Mouse (Mus musculus): ENCODE measurements around the gene Trpm2.

Trpm2 gene

GRCm38 (mm10) chr10:77970481-77970880 is at the start of gene Trpm2:
Trpm2 (minus strand) TSS chr10:77970563.
- in situ Hi-C loops (cut with MboI; ENCODE audit: unreplicated experiment in 2 of 2) = loop anchor here in 1 of 2 experiments (10.0 kb wide), 1 partner anchor 346 kb away; the partner anchor contains the start of gene Ube2g2

GRCm38 (mm10) chr10:78019984-78020383 is 49.6 kb upstream of the Trpm2 start:
- in situ Hi-C loops (cut with MboI; ENCODE audit: unreplicated experiment in 2 of 2) = loop anchor here (10.0 to 25.0 kb wide), 3 partner anchors 505 to 1667 kb away; partner anchors contain the start of genes Cdc34 (in 1 of the 2), Fam207a (in 1 of the 2), Gzmm (in 1 of the 2) and Syde1 (in 1 of the 2)

- in situ Hi-C loops (cut with MboI; ENCODE audit: unreplicated experiment in 2 of 2) = loop anchor here (10.0 to 25.0 kb wide), 3 partner anchors 504 to 1668 kb away; partner anchors contain the start of genes Cdc34 (in 1 of the 2), Fam207a (in 1 of the 2), Gzmm (in 1 of the 2) and Syde1 (in 1 of the 2)
Measured at GRCm38 (mm10) chr10:78019291-78019690, 48.9 kb upstream of the Trpm2 start.

GRCm38 (mm10) chr10:78018797-78019203 is 48.4 kb upstream of the Trpm2 start:
- in situ Hi-C loops (cut with MboI; ENCODE audit: unreplicated experiment in 2 of 2) = loop anchor here (10.0 to 25.0 kb wide), 3 partner anchors 504 to 1669 kb away; partner anchors contain the start of genes Cdc34 (in 1 of the 2), Fam207a (in 1 of the 2), Gzmm (in 1 of the 2) and Syde1 (in 1 of the 2)

GRCm38 (mm10) chr10:78016366-78016765 is 46.0 kb upstream of the Trpm2 start:
- in situ Hi-C loops (cut with MboI; ENCODE audit: unreplicated experiment in 2 of 2) = loop anchor here (10.0 to 25.0 kb wide), 3 partner anchors 502 to 1671 kb away; partner anchors contain the start of genes Cdc34 (in 1 of the 2), Fam207a (in 1 of the 2), Gzmm (in 1 of the 2) and Syde1 (in 1 of the 2)

GRCm38 (mm10) chr10:78015489-78015888 is 45.1 kb upstream of the Trpm2 start:
- in situ Hi-C loops (cut with MboI; ENCODE audit: unreplicated experiment in 2 of 2) = loop anchor here (10.0 to 25.0 kb wide), 3 partner anchors 501 to 1672 kb away; partner anchors contain the start of genes Cdc34 (in 1 of the 2), Fam207a (in 1 of the 2), Gzmm (in 1 of the 2) and Syde1 (in 1 of the 2)

GRCm38 (mm10) chr10:78012661-78013495 is 42.5 kb upstream of the Trpm2 start:
- in situ Hi-C loops (cut with MboI; ENCODE audit: unreplicated experiment in 2 of 2) = loop anchor here (10.0 to 25.0 kb wide), 3 partner anchors 498 to 1674 kb away; partner anchors contain the start of genes Cdc34 (in 1 of the 2), Fam207a (in 1 of the 2), Gzmm (in 1 of the 2) and Syde1 (in 1 of the 2)

GRCm38 (mm10) chr10:78011116-78011515 is 40.8 kb upstream of the Trpm2 start:
- in situ Hi-C loops (cut with MboI; ENCODE audit: unreplicated experiment in 2 of 2) = loop anchor here (10.0 to 25.0 kb wide), 3 partner anchors 496 to 1676 kb away; partner anchors contain the start of genes Cdc34 (in 1 of the 2), Fam207a (in 1 of the 2), Gzmm (in 1 of the 2) and Syde1 (in 1 of the 2)

GRCm38 (mm10) chr10:78010335-78010734 is 40.0 kb upstream of the Trpm2 start:
- in situ Hi-C loops (cut with MboI; ENCODE audit: unreplicated experiment in 2 of 2) = loop anchor here (10.0 to 25.0 kb wide), 3 partner anchors 496 to 1677 kb away; partner anchors contain the start of genes Cdc34 (in 1 of the 2), Fam207a (in 1 of the 2), Gzmm (in 1 of the 2) and Syde1 (in 1 of the 2)

- in situ Hi-C loops (cut with MboI; ENCODE audit: unreplicated experiment in 2 of 2) = loop anchor here (10.0 to 25.0 kb wide), 3 partner anchors 495 to 1677 kb away; partner anchors contain the start of genes Cdc34 (in 1 of the 2), Fam207a (in 1 of the 2), Gzmm (in 1 of the 2) and Syde1 (in 1 of the 2)
Measured at GRCm38 (mm10) chr10:78009945-78010293, 39.6 kb upstream of the Trpm2 start, which contains the start of gene Pfkl. Pfkl (minus strand) TSS chr10:78010083.

- in situ Hi-C loops (cut with MboI; ENCODE audit: unreplicated experiment in 2 of 2) = loop anchor here (25.0 kb wide), 2 partner anchors 578 to 1678 kb away; partner anchors contain the start of genes Cdc34 (in 1 of the 2), Gzmm (in 1 of the 2) and Syde1 (in 1 of the 2)
Measured at GRCm38 (mm10) chr10:78009184-78009944, 39.0 kb upstream of the Trpm2 start.

GRCm38 (mm10) chr10:78008169-78008568 is 37.8 kb upstream of the Trpm2 start:
- in situ Hi-C loops (cut with MboI; ENCODE audit: unreplicated experiment in 2 of 2) = loop anchor here (25.0 kb wide), 2 partner anchors 579 to 1679 kb away; partner anchors contain the start of genes Cdc34 (in 1 of the 2), Gzmm (in 1 of the 2) and Syde1 (in 1 of the 2)

- in situ Hi-C loops (cut with MboI; ENCODE audit: unreplicated experiment in 2 of 2) = loop anchor here (25.0 kb wide), 2 partner anchors 580 to 1680 kb away; partner anchors contain the start of genes Cdc34 (in 1 of the 2), Gzmm (in 1 of the 2) and Syde1 (in 1 of the 2)
Measured at GRCm38 (mm10) chr10:78007203-78007602, 36.8 kb upstream of the Trpm2 start.

- in situ Hi-C loops (cut with MboI; ENCODE audit: unreplicated experiment in 2 of 2) = loop anchor here (25.0 kb wide), 2 partner anchors 581 to 1681 kb away; partner anchors contain the start of genes Cdc34 (in 1 of the 2), Gzmm (in 1 of the 2) and Syde1 (in 1 of the 2)
Measured at GRCm38 (mm10) chr10:78005791-78006438, 35.6 kb upstream of the Trpm2 start.

GRCm38 (mm10) chr10:78004479-78005100 is 34.2 kb upstream of the Trpm2 start:
- in situ Hi-C loops (cut with MboI; ENCODE audit: unreplicated experiment in 2 of 2) = loop anchor here (25.0 kb wide), 2 partner anchors 583 to 1683 kb away; partner anchors contain the start of genes Cdc34 (in 1 of the 2), Gzmm (in 1 of the 2) and Syde1 (in 1 of the 2)

- in situ Hi-C loops (cut with MboI; ENCODE audit: unreplicated experiment in 2 of 2) = loop anchor here (25.0 kb wide), 2 partner anchors 585 to 1685 kb away; partner anchors contain the start of genes Cdc34 (in 1 of the 2), Gzmm (in 1 of the 2) and Syde1 (in 1 of the 2)
Measured at GRCm38 (mm10) chr10:78002316-78002715, 32.0 kb upstream of the Trpm2 start.

- in situ Hi-C loops (cut with MboI; ENCODE audit: unreplicated experiment in 2 of 2) = loop anchor here (25.0 kb wide), 2 partner anchors 586 to 1686 kb away; partner anchors contain the start of genes Cdc34 (in 1 of the 2), Gzmm (in 1 of the 2) and Syde1 (in 1 of the 2)
Measured at GRCm38 (mm10) chr10:78001796-78002195, 31.4 kb upstream of the Trpm2 start.
